Mouse (Mus musculus) left cerebral cortex, adult 2 months (tissue): ENCODE measurements at regions not wholly inside any gene's neighbourhood (a gene's known extent, or its start where the extent isn't known, plus 50 kb on each side); places are given as distances from the start of the nearest gene placed in this dataset.

Experiments used
- DNase-seq, 2 experiments: peaks; one replicate each; pipeline ENCODE4 v3.0.0; 2021 to 2022; ENCODE audit warnings: low spot score in 2 of 2, mixed read lengths in 1 of 2; ENCODE audit errors: extremely low spot score in 1 of 2
- H3K27ac ChIP-seq: fragments of 200-600 bp; 2 replicates; pipeline ENCODE4 v1.8.1; 2022
- H3K4me3 ChIP-seq: fragments of 200-600 bp; 2 replicates; pipeline ENCODE4 v1.8.1; 2022
- CTCF ChIP-seq: fragments of 200-600 bp; IDR thresholded peaks from 2 replicates; pipeline ENCODE4 v1.8.1; 2022; ENCODE audit warnings: antibody characterized with exemption, mild to moderate bottlenecking, moderate library complexity
- intact Hi-C: fragments of 180-260 bp; cut with DNase I; formaldehyde crosslinking; loops from one replicate; pipeline ENCODE4 v1.15.1; 2025

DNA sequence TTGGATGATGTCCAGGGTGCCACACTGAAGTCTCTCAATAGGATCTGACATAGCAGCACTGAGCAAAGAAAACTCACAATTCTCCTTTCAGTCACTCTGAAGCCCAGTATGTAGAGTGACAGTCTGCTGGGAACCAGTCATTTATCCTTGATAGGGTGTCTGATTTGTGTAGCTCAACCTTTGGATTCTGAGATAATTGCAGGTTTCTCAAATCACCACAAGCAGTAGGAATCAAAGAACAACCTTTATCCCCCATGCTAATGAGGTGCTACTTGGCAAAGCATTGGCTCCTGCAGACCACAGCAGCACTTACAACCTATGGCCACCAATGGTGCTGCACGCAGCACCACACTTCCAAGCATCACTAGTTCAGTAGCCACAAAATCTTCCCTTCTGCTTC is 112.5 kb upstream of the Tent5a start:
- H3K27ac ChIP-seq: no peak overlapping the region
- no peak for DNase-seq
- no peak for TF ChIP-seq CTCF
- intact Hi-C loops: no loop called here
- no peak overlapping the region for H3K4me3 ChIP-seq

DNA sequence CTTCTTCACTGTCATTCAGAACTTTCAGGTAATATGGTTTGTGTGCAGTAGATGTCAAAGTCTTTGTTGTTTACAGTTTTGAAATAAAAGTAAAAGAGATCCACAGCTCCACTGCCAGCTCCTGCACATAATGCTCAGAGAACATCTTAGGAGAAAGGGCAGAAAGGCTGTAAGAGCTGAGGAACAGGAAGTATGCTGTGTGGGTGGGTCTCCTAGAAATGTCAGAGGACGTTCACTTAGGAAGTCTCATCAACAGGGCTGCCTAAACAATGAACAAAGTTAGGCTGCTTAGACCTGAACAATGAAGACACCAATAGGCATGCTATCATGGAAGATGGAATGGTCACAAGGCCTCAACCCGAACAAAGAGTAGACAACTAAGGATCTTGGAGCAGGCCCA is 105.1 kb upstream of the Tent5a start:
- no peak for DNase-seq
- intact Hi-C loops: no loop called here
- Histone ChIP-seq H3K27ac (no peak overlapping the region), H3K4me3 (no peak overlapping the region)
- TF ChIP-seq CTCF: no peak

DNA sequence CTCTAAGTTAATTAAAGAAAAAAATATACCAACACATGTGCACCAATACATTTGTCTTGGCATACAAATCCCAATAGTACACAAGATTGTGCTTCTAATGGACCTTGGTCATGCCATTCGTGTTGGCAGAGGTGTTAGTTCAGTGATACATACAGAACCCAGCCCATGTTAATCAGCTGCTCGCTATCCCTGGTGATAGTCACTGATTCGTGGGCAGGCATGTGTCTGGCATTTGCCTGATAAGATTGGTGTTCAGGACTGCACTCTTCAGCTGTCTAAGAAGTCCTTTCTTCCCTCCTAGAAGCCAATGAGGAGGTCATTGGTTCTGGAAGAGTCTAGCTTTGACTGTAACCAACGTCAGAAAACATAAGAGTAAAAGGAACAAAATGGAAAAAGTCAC is 99.7 kb upstream of the Tent5a start:
- intact Hi-C loops: no loop called here
- DNase-seq: no peak
- H3K27ac ChIP-seq: no peak overlapping the region
- TF ChIP-seq CTCF: no peak
- H3K4me3 ChIP-seq: no peak overlapping the region

DNA sequence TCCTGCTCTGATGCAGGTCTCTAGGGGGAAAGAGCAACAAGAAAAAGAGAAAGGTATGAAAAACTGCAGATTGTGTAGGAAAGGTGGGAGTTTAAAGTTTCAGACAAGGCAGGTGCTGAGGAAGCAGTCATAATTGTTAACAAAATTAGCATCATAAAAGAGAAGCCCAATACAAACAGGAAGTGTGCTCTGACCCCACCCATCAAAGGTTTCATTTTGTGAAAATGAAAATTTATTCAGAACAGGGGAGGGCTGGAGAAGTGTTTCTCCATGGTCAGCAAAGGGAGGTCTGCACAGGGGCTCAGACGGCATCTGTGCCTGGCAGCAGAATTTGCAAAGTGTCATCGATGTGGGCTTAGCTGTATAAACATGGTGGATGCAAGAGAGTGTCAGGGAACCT is 96.8 kb upstream of the Tent5a start:
- intact Hi-C loops: no loop called here
- no peak overlapping the region for H3K4me3 ChIP-seq
- no peak for TF ChIP-seq CTCF
- DNase-seq: no peak
- H3K27ac ChIP-seq: no peak overlapping the region

DNA sequence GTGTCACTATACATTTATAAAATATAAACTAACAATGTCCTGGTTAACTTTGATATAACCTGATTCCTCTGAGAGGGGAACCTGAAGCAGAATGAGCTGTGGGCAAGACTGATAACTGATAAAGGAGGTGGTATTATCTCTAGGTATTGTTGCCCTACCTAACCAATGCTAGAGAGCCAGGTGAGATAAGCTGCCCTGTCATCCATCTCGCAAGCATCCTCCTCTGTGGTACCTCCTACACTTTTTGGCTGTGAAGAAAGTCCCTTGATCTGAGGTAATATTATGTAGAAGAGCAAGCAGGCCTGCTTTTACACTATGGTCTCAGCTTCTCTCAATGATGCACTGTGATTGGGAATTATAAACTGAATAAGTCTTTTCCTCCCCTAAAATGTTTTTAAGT is 87.2 kb upstream of the Tent5a start:
- DNase-seq: no peak
- TF ChIP-seq CTCF: no peak
- Histone ChIP-seq H3K27ac (no peak overlapping the region), H3K4me3 (no peak overlapping the region)
- intact Hi-C loops: loop anchor here (5.0 kb wide), 1 partner anchor 1607 kb away; the partner anchor contains the start of gene Elovl4

DNA sequence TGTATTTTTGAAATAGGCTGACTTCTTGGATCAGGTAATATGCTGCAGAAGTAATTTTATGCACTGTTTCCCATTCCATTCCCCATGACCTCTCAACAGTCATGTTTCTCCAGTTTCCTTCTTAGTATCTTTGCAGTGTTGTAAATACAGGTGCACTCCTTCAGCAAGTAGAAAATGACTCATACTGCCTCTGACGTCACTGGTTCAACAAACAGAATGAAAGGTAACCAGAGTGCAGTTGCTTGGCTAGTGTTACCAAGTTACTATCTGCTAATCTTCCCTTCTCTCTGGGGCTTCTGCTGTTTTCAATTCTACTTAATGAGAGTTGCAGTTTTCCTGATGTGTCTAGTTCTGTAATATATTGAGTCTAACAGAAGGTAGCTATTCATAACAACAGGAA is 86.7 kb upstream of the Tent5a start:
- DNase-seq: no peak
- H3K27ac ChIP-seq: no peak overlapping the region
- no peak overlapping the region for H3K4me3 ChIP-seq
- intact Hi-C loops: loop anchor here (5.0 kb wide), 1 partner anchor 1607 kb away; the partner anchor contains the start of gene Elovl4
- TF ChIP-seq CTCF: no peak

DNA sequence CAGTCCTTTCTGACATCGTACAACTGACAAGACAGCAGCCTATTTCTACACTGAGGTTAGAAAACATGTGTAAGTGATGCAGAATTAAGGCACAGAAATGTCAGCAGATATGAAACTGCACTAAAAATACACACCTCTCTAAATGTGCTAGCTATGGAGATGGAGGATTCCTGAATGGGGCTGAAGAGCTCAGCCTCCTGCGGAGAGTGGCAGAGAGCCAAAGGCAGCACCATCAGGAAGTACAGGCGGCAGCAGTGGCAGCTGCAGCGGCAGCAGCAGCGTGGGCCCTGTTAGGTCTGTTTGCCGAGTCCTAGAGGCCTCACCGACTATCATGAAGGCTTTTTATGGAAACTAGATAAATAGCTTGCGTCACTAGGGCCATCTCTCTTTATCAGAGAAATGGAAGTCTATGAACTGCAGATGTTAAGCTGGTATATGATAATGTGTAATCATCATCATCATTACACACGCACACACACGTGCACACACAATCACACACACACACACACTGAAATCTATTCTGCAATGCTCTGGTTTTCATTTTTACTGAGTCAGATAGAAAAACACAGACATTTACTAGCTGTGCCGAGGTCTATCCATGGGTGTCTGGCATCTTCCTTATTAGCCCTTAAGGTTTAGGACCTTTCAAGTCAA is 83.6 kb upstream of the Tent5a start:
- TF ChIP-seq CTCF: no peak
- DNase-seq: peak; percentile 68
- intact Hi-C loops: loop anchor here (5.0 kb wide), 1 partner anchor 1603 kb away; the partner anchor contains the start of gene Elovl4
- Histone ChIP-seq H3K27ac (peak overlapping the region; percentile 47), H3K4me3 (no peak overlapping the region)

DNA sequence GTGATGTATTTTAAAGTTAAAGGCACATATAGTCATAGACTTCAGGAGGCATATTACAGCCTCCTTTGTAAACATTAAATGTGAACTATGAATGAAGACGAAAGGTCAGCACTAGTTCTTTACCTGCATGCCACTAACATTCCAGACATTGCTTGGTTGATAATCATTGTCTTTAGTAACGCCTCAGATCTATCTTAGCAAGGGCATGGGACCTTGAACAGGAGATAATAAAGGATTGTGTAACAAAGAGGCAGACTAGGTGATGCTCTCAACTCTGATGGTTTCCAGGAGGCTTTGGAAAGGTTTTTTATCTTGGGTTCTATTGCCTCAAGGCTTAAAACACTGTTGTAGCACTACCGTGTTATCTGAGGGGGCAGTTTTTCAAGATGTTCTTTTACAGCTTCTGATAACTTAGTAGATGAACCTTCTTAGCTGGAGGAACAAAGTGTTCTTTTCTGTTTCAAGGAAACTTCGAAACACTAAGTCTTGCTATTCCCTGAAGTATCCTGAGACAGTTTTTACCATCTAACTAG is 82.9 kb upstream of the Tent5a start:
- Histone ChIP-seq H3K27ac (peak overlapping the region; percentile 47), H3K4me3 (no peak overlapping the region)
- TF ChIP-seq CTCF: no peak
- intact Hi-C loops: loop anchor here (5.0 kb wide), 1 partner anchor 1603 kb away; the partner anchor contains the start of gene Elovl4
- no peak for DNase-seq

DNA sequence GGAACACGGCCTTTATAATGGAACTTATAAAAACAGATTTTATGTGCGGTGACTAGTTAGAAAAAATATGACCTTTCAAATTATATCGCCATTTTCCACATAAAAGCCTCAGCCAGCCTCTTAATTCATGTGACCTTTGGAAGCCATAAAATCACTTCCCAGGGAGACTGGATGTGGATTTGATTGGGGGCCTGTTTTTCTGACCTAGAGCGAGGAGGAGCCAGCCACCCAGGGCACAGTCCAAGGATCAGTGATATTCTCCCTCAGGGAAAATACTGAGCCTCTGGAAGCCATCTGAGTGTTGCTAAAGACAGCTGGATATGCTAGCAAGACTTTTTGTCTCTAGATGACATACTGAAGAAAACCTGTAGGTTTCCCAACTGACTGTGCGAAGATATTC is 81.3 kb upstream of the Tent5a start:
- intact Hi-C loops: no loop called here
- no peak for TF ChIP-seq CTCF
- no peak for DNase-seq
- Histone ChIP-seq H3K4me3 (no peak overlapping the region), H3K27ac (no peak overlapping the region)

DNA sequence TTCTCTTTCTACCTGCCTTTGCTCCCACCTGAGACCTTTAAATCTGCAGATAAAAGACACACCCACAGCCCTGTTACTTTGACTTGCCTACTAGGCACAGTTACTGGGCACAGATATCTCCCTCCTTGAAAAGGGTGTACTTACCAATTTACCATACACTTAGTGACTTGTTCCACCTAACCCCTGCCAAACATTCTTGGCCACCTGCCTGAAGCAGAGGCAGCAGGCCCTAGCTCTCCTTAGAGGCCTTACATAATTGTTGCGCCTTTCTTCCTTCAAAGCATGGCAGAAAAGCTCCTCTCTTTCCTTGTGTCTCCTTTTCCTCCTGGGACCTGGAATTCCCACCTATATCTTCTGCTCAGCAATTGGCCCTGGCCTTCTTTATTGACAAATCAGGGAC is 80.4 kb upstream of the Tent5a start:
- no peak for TF ChIP-seq CTCF

DNA sequence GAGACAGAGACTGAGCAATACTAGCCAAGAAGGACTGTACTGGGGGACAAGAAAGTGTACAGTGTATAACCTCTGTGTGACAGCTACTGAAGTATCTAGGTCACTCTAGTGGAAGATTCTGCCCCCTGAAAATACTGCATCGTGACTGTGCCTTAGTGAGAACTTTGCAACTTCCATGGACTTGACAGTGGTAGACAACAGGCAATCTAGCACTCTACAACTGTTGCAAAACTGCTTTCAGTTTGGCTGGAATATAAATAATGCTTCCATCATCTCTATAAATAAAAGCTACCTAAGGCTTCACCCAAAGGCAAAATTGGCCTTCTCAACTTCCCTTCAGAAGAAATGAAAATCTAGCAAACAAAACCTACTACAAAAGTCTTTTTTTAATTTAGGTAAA is 74.6 kb upstream of the Tent5a start:
- intact Hi-C loops: no loop called here
- no peak overlapping the region for H3K27ac ChIP-seq
- TF ChIP-seq CTCF: no peak
- H3K4me3 ChIP-seq: no peak overlapping the region
- no peak for DNase-seq

More for the DNA sequence above, 80.4 kb upstream of the Tent5a start:
- DNase-seq: no peak
- H3K4me3 ChIP-seq: no peak overlapping the region
- intact Hi-C loops: no loop called here
- H3K27ac ChIP-seq: no peak overlapping the region

DNA sequence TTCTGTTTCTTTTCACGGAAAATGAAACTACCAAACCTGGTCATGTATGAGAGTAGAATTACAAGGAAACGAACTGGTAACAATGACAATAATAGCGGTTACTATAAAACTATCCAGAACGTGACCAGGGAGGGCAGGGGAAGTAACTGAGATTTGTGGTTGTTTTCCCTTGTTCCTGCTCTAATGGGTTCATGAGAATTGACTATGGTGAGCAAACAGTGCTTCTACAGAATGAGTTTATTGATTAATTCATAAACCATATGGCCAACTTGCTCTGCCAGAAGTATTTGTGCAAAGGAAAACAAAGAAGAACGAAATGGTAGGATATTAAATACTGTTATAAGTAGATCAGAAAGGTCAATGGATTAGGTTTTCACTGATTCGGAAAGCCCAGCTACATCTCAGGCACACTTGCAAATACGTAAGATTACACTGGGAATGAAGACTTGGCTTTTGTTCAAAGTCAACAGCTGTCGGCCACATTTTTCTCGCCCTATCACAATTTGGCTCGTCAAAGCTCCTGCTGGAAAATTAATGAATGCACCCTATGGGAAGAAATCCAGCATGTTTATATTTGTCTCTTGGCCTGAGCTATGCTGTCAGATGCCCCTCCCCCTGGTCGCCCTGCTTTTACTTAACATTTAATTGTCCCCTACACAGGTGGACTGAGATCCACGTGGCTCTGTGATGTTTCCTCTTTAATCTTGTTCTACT is 73.6 kb upstream of the Tent5a start:
- DNase-seq: no peak
- intact Hi-C loops: no loop called here
- no peak for TF ChIP-seq CTCF
- Histone ChIP-seq H3K27ac (no peak overlapping the region), H3K4me3 (no peak overlapping the region)
